Mouse (Mus musculus) bone marrow macrophage, adult 2 months (primary cell): ENCODE measurements around the gene Fam72a.

Source experiments
- CTCF ChIP-seq: IDR thresholded peaks from 2 replicates; pipeline ENCODE4 v1.5.1; 2012; ENCODE audit warnings: low read depth, mild to moderate bottlenecking, low read length, moderate library complexity
- POLR2A ChIP-seq: IDR thresholded peaks from 2 replicates; pipeline ENCODE4 v1.6.1; 2012; ENCODE audit warnings: mild to moderate bottlenecking, low read depth, low read length, borderline replicate concordance

DNA sequence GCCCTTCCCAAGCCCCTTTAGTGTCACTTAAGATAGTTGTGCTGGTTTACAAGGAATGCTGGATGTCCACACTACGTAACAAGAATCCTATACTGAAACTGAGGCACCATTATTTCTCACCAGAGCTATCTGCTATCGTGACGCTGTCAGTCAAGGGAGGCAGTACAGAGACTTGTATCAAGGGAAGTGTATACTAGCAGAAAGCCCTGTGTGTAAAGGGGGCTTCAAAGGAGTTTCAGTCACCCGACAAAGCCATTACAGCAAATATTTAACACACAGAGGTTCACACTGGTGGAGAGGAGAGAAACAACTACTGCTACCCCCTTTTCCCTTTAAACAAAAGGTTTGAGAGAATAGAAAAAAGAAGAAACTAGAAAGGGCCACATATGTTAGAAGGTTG is 36.1 kb upstream of the Fam72a start:
- TF ChIP-seq CTCF (no peak), POLR2A (no peak)
